Mouse (Mus musculus) forebrain, embryonic 16.5 days (tissue): ENCODE measurements around the gene Wee1. TPM values are rescaled to one million over a fixed set of nuclear protein-coding genes. Genes with fewer than 3 reads are reported as not detected.

Experiments used
- ATAC-seq: fragments of 200-750 bp; cut with Nextera tagmentation; 2 replicates; pipeline ENCODE4 v1.8.0; 2017; ENCODE audit warnings: mild to moderate bottlenecking, moderate library complexity
- H3K27ac ChIP-seq: fragments of 300-500 bp; sonication (generic); 2 replicates; pipeline ENCODE4 v1.5.1; 2014; ENCODE audit warnings: low read length, control low read depth
- H3K27me3 ChIP-seq: fragments of 300-500 bp; sonication (generic); replicated peaks from 2 replicates; pipeline ENCODE4 v1.6.1; 2014; ENCODE audit warnings: low read length; ENCODE audit not compliant: control insufficient read depth, insufficient read depth
- H3K36me3 ChIP-seq: fragments of 300-500 bp; sonication (generic); 2 replicates; pipeline ENCODE4 v1.6.1; 2014; ENCODE audit not compliant: control insufficient read depth, insufficient read depth
- H3K4me1 ChIP-seq: fragments of 300-500 bp; sonication (generic); replicated peaks from 2 replicates; pipeline ENCODE4 v1.6.1; 2014; ENCODE audit warnings: low read length; ENCODE audit not compliant: control insufficient read depth, insufficient read depth
- H3K4me2 ChIP-seq: fragments of 300-500 bp; sonication (generic); 2 replicates; pipeline ENCODE4 v1.6.1; 2014; ENCODE audit warnings: mild to moderate bottlenecking, low read length, control low read depth
- H3K4me3 ChIP-seq: fragments of 300-500 bp; sonication (generic); replicated peaks from 2 replicates; pipeline ENCODE4 v1.5.1; 2014; ENCODE audit warnings: mild to moderate bottlenecking, low read length, control low read depth
- H3K9ac ChIP-seq: fragments of 300-500 bp; sonication (generic); replicated peaks from 2 replicates; pipeline ENCODE4 v1.6.1; 2014; ENCODE audit warnings: low read depth, low read length, control low read depth
- H3K9me3 ChIP-seq: fragments of 300-500 bp; sonication (generic); 2 replicates; pipeline ENCODE4 v1.6.1; 2016; ENCODE audit warnings: low read length; ENCODE audit not compliant: control insufficient read depth
- WGBS: fragments of 180-500 bp; shearing (Covaris S2); extraction: QIAGEN DNeasy Blood & Tissue Kit; methylation state at CpG from one replicate; pipeline ENCODE4 v1.1.7; 2014; 5-methylcytosine and 5-hydroxymethylcytosine counted together
- polyA plus RNA-seq: library from polyadenylated mRNA; unstranded; fragments of >200 nt; fragmentation: Nextera tagmentation; extraction: Ambion mirVana; gene quantifications from 2 replicates; pipeline ENCODE4 v1.2.1, GENCODE M21; 2015

Wee1 gene
- 8.9 and 10.2 TPM in 2 replicates for polyA plus RNA-seq

DNA sequence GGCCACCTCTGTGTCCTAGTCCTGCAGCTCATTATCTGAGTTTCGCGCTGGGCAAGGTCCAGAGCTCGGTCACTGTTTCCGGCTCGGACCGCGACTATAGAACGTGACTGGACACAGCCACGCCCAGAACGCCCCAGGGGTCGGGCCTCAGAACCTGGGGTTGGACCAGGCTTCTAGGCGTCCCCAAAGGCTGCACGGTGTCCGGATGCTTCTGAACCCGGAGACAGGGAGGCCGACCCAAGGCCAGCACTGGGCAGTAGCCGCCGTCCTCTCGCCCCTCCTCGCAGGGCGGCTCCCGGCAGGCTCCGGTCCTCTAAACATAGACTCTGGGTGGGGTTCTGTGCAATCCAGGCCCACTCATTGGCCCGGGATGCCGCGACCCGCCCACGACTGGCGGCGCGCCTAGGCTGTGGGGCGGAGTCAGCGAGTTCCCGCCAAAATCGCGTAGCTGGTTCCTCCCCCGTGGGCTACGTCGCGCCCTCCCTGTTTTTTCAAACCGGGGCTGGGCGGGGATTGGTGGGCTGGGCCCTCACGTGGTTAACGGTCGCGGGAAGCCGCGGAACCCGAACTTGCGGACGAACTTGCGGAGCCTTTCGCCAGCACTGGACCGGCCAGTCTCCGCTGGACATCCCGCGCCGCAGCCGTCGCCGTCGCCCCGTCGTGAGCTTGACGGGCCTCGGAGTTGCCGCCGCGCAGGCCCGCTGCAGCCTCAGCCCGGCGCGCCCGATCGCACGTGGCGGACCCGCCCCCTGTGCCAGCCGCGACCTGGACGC, at the start of gene Wee1:
Gene Wee1, plus strand, starts transcription at position 531 of the 773 bp plus-strand sequence.
- Histone ChIP-seq H3K27me3 (no peaks in the 10 kb centered on the region), H3K9me3 (no peaks in the 10 kb centered on the region), H3K4me2 (peak within 1 kb of the TSS; percentile 88), H3K4me1 (peaks cover 8% of the 10 kb centered on the region), H3K36me3 (no peaks in the 10 kb centered on the region), H3K9ac (peak within 1 kb of the TSS; percentile 71), H3K4me3 (peak within 1 kb of the TSS; percentile 70), H3K27ac (peak within 1 kb of the TSS; percentile 87)
- peak; percentile 98 for ATAC-seq
- WGBS = under 1% methylated on average over 77 of the region's 81 CpGs

DNA sequence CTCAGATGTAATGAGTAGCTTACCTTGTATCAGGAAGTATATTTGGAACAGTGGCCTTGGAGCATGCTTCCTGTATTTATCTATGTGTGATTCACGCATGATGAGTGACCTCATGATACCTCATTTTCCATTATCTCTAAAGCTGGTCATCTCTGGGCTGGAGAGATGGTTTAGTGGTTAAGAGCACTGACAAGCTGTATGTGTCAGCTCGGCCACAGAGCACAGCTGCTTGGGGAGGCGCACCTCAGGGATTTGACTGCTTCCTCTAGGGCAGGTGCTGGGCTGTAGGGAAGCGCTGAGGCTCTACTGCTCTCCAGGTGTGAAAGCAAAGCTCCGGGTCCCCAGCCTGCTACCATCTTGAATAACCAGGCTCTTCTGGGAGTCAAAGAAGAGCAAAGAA, 43.7 kb upstream of the Wee1 start:
- no peak overlapping the region for H3K4me2 ChIP-seq
- H3K4me1 ChIP-seq = peaks cover under 1% of the 10 kb centered on the region
- ATAC-seq = no peak
- H3K27ac ChIP-seq = no peak overlapping the region
- H3K27me3 ChIP-seq = no peaks in the 10 kb centered on the region
- no peak overlapping the region for H3K4me3 ChIP-seq
- peaks cover 50% of the 10 kb centered on the region for H3K36me3 ChIP-seq
- H3K9me3 ChIP-seq = no peaks in the 10 kb centered on the region
- WGBS = 95% methylated on average over 5 of the region's 5 CpGs
- H3K9ac ChIP-seq = no peak overlapping the region

DNA sequence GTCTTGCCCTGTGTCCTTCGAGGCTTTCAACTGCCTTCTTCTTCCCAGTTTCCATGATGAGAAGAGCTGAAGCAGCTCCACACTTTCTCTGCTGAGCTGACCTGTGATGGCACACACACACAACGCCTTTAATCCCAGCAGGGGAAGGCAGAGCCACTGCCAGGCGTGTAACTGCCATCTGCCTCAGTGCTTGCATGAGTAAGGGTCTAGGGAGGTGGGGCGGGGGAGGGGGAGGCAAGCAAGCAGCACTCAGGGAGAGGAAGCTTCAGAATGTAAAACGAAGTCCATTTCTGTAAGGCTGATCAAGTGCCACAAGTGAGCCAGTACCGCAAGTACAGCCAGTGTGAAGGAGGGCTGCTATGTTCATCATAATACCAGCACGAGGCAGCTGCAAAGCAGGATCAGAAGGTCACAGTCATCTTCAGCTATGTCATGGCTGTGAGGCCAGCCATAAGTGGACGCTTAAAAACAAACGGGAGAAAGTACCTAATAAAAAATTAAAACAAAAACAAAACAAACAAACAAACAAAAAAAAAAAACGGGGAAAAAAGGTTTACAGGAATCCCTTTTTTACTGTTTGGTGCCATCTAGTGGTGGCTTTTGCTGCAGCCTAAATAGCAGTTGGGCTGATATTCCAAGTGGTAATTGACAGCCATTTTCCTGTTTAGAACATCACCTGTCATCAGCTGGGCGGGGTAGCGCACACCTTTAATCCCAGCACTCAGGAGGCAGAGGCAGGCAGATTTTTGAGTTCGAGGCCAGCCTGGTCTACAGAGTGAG, 38.3 kb upstream of the Wee1 start:
- Histone ChIP-seq H3K9me3 (no peaks in the 10 kb centered on the region), H3K27ac (peak overlapping the region; percentile 54), H3K27me3 (no peaks in the 10 kb centered on the region), H3K4me2 (no peak overlapping the region), H3K9ac (no peak overlapping the region), H3K4me3 (no peak overlapping the region), H3K4me1 (peaks cover 4% of the 10 kb centered on the region), H3K36me3 (peaks cover 45% of the 10 kb centered on the region)
- 62% methylated on average over 13 of the region's 13 CpGs for WGBS
- peak; percentile 72 for ATAC-seq

DNA sequence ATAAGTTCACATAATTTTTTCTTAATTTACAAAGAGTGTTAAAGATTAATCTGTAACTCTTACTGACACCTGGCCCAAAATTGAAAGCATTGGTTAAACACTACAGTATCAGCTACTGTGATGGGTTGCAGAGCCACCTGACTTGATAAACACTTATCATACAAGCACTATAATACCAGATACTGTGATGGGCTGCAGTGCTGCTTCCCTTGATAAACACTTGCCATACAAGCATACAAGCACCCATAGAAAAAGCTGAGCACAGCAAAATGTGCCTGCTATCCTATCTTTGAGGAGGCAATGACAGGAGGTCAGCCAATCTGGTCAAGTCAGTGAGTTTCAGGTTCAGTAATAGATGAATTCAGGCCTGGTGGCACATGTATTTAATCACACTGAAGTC, 36.6 kb upstream of the Wee1 start:
- no peaks in the 10 kb centered on the region for H3K27me3 ChIP-seq
- peaks cover 4% of the 10 kb centered on the region for H3K4me1 ChIP-seq
- no peak overlapping the region for H3K4me2 ChIP-seq
- no peak overlapping the region for H3K9ac ChIP-seq
- H3K27ac ChIP-seq = no peak overlapping the region
- peaks cover 35% of the 10 kb centered on the region for H3K36me3 ChIP-seq
- no peak overlapping the region for H3K4me3 ChIP-seq
- ATAC-seq = no peak
- H3K9me3 ChIP-seq = no peaks in the 10 kb centered on the region

DNA sequence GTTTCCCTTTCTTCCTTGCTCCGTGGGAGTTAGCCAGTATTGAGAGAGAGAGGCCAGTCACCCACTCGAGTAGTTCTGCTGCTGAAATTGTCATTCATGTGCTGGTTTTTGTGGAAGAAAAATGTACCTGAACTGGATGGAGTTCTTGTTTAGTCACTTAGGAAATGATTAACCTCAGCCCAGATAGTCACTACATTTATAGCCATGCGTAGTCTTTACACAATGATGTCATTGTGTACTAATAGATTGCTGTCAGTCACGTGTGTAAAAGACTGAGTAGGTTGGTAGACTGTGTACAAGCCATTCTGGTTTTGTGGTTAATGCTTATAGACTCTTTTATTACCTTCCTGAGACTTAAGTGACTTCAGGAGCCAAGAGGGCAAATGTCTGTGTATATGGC, 33.9 kb upstream of the Wee1 start:
- Histone ChIP-seq H3K4me1 (peaks cover 4% of the 10 kb centered on the region), H3K4me2 (no peak overlapping the region), H3K9me3 (no peaks in the 10 kb centered on the region), H3K9ac (no peak overlapping the region), H3K4me3 (no peak overlapping the region), H3K27ac (no peak overlapping the region), H3K36me3 (peaks cover 32% of the 10 kb centered on the region), H3K27me3 (no peaks in the 10 kb centered on the region)
- WGBS = 82% methylated on average over 4 of the region's 4 CpGs
- ATAC-seq = no peak

DNA sequence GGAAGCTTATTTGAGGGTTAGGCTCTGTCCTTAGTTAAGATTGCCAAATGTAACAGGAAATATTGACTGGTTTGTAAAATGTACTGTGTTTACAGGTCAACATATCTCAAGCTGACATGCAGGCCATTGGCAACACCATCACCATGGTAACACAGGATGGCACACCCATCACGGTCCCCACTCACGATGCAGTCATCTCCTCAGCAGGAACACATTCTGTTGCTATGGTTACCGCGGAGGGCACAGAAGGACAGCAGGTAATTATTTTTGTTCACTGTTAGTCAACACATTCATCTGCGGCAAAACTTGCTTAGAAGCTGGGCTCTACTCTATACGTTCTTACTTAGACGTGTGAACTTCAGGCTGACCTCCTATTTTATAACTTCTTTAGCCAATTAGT, 30.2 kb upstream of the Wee1 start:
- Histone ChIP-seq H3K9ac (no peak overlapping the region), H3K36me3 (peaks cover 35% of the 10 kb centered on the region)
- 0 out of 2 replicates have a peak, but pooled peaks have one; percentile 31 for ATAC-seq

DNA sequence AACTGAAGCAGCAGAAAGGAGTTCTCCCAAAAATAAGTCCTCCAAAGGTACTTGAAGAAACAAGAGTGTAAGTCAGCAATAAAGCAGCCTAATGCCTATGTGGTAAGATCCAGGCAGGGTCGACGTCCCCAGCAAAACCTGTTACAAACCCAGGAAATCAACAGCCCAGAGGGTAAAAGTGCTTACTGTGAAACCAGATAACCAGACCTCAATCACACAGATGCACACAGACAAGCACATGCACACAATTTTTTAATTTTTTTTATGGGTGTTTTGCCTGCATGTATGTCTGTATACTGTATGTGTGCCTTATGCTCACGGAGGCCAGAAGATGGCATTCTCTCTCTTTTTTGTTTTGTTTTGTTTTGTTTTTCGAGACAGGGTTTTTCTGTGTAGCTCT, 25.5 kb upstream of the Wee1 start:
- H3K4me2 ChIP-seq = no peak overlapping the region
- H3K4me1 ChIP-seq = no peaks in the 10 kb centered on the region
- no peak overlapping the region for H3K9ac ChIP-seq
- no peak overlapping the region for H3K27ac ChIP-seq
- no peak overlapping the region for H3K4me3 ChIP-seq
- H3K36me3 ChIP-seq = peaks cover 25% of the 10 kb centered on the region
- no peaks in the 10 kb centered on the region for H3K9me3 ChIP-seq
- 93% methylated on average over 4 of the region's 4 CpGs for WGBS
- no peaks in the 10 kb centered on the region for H3K27me3 ChIP-seq
- ATAC-seq = no peak

More for the DNA sequence above, 30.2 kb upstream of the Wee1 start:
- H3K27me3 ChIP-seq = no peaks in the 10 kb centered on the region
- 40% methylated on average over 7 of the region's 7 CpGs for WGBS
- no peaks in the 10 kb centered on the region for H3K4me1 ChIP-seq
- no peak overlapping the region for H3K27ac ChIP-seq
- no peak overlapping the region for H3K4me2 ChIP-seq
- no peaks in the 10 kb centered on the region for H3K9me3 ChIP-seq
- H3K4me3 ChIP-seq = no peak overlapping the region

DNA sequence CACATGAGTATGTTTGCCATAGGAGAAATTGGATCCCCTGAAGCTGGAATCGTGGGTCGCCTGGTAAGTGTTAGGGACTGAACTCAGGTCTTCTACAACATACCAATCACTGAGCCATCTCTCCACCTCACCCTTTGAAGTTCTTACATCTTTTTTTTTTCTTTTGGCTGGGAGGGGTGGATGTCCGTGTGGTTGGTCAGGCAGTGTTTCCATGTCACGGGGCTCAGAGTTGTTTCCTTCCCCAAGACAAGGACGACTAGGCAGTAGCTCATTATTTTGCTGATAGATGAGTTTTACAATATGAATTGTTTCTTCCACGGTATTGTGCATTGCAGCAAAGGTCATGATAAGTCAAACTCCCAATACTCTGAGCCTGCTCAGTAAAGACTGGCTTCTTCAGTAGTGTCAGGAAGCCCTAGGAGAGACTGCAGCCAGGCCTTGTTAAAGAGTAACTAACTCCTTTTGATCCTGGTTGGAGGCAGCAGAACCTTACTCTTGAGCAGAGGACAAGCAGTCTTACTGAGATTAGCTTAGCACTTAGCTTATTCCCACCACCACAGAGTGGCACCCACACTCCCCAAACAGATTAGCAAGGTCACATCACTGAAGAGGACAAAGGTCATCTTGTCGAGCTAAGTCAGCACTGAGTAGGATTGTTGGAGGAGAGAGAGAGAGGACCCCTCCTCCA, 24.6 kb upstream of the Wee1 start:
- Histone ChIP-seq H3K4me1 (no peaks in the 10 kb centered on the region), H3K27me3 (no peaks in the 10 kb centered on the region), H3K9ac (no peak overlapping the region), H3K4me2 (no peak overlapping the region), H3K36me3 (peaks cover 20% of the 10 kb centered on the region), H3K9me3 (no peaks in the 10 kb centered on the region), H3K27ac (no peak overlapping the region), H3K4me3 (no peak overlapping the region)
- ATAC-seq = no peak
- WGBS = 80% methylated on average over 7 of the region's 7 CpGs

DNA sequence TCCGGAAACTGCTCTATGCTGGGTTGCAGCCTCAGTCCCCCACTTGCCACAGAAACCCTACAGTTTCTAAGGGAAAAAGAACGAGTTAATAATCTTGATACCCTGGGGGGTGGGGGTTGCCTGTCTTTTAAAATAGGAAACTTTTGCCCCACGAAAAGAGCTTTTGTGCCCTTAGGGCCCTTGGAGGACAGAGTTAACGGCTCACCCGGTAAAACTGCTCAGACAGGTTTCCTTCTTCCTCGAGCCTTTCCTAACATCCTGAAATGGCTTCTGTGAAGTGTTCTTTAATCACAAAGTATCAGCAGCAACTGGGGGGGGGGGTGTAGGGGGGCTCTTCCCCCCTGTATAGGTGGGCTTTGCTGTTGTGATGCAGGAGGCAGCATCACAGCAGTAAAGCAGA, 21.0 kb upstream of the Wee1 start:
- ATAC-seq = no peak
- Histone ChIP-seq H3K4me3 (no peak overlapping the region), H3K4me2 (no peak overlapping the region), H3K9ac (no peak overlapping the region), H3K36me3 (no peaks in the 10 kb centered on the region), H3K27me3 (no peaks in the 10 kb centered on the region), H3K4me1 (no peaks in the 10 kb centered on the region), H3K27ac (no peak overlapping the region), H3K9me3 (no peaks in the 10 kb centered on the region)
- 48% methylated on average over 6 of the region's 6 CpGs for WGBS
